Mouse (Mus musculus): ENCODE results near the gene Utp6. TPM values are rescaled to one million over a fixed set of nuclear protein-coding genes. Genes with fewer than 3 reads are reported as not detected.
A peak's percentile ranks its signal among the peaks of the same experiment; 100 is the strongest.

Utp6 gene
- total RNA-seq, 1 experiment, result 79.7 TPM

DNA sequence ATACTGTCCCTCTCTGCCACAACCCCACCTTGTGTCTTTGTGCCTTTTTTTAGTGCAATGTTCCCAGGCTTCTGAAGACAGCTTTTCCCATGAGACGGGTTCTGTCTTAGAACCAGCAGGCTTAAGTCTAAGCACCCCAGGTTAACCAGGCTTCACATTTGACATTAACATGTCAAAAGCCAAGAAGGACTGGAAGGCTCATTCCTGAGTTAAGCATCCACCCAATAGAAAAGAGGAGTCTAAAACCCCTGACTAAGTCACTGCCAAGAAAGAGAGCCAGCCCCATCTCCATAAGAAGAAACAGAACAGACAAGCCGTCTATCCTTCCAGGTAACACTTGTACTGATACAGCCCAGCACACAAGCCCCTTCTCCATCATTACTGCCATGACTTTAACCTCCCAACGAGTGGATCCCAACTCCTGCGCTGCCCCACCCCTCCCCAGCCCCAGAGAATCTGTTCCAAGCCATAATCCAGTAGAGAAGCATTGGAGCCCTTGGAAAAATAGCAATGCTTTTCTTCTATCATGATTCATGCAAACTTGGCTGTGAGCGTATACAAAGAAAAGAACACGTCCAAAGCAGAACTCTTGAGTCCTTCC is 59.2 kb downstream of the Utp6 start:
- H3K4me3 ChIP-seq (ENCODE audit: insufficient read depth in 1 of 2, low read depth in 1 of 2, low read length in 2 of 2, poor library complexity in 1 of 2, severe bottlenecking in 1 of 2), result no peak overlapping the region
- peak; percentile 22 for DNase-seq (ENCODE audit: low read depth, low spot score)
- H3K27ac ChIP-seq (ENCODE audit: insufficient read depth, low read depth, low read length, poor library complexity, severe bottlenecking), result no peak overlapping the region
- H3K9ac ChIP-seq (ENCODE audit: insufficient read depth, low read depth, low read length, poor library complexity, severe bottlenecking), result no peak overlapping the region
- H3K4me1 ChIP-seq (ENCODE audit: control insufficient read depth in 2 of 2, insufficient read depth in 2 of 2, low read length in 2 of 2, poor library complexity in 1 of 2), result peaks cover 0 to 6% of the 10 kb centered on the region in 2 experiments; a peak in 3 of 4 replicates
- no peaks in the 10 kb centered on the region for H3K9me3 ChIP-seq (ENCODE audit: control insufficient read depth, insufficient read depth, low read depth, low read length)
- H3K36me3 ChIP-seq (ENCODE audit: control insufficient read depth, insufficient read depth, low read length, poor library complexity, severe bottlenecking), result no peaks in the 10 kb centered on the region
- TF ChIP-seq ZC3H11A (IDR thresholded peaks at IDR 0.05; ENCODE audit: borderline replicate concordance, low read depth, low read length) (no peak), MAFK (IDR thresholded peaks at IDR 0.05; ENCODE audit: insufficient read depth, low read depth, low read length) (no peak), HCFC1 (IDR thresholded peaks at IDR 0.05; ENCODE audit: borderline replicate concordance, insufficient read depth, low read length) (no peak), ZNF384 (IDR thresholded peaks at IDR 0.05; ENCODE audit: low read depth, low read length) (no peak)
- in situ Hi-C loops (cut with MboI; ENCODE audit: low sequenced_read_pairs in 2 of 2, unreplicated experiment in 2 of 2), result loop anchor here (25.0 kb wide), 2 partner anchors 191 to 316 kb away; partner anchors contain the start of gene Rab11fip4 (in 1 of the 2)

GRCm38 (mm10) chr11:79901146-79901545 is 61.0 kb downstream of the Utp6 start:
- H3K9ac ChIP-seq (ENCODE audit: insufficient read depth, low read depth, low read length, poor library complexity, severe bottlenecking), result no peak overlapping the region
- in situ Hi-C loops (cut with MboI; ENCODE audit: low sequenced_read_pairs in 2 of 2, unreplicated experiment in 2 of 2), result loop anchor here (25.0 kb wide), 2 partner anchors 189 to 314 kb away; partner anchors contain the start of gene Rab11fip4 (in 1 of the 2)
- H3K4me1 ChIP-seq (ENCODE audit: control insufficient read depth in 2 of 2, insufficient read depth in 2 of 2, low read length in 2 of 2, poor library complexity in 1 of 2), result peaks cover 0 to 6% of the 10 kb centered on the region in 2 experiments; a peak in 3 of 4 replicates
- no peak overlapping the region for H3K27ac ChIP-seq (ENCODE audit: insufficient read depth, low read depth, low read length, poor library complexity, severe bottlenecking)
- no peaks in the 10 kb centered on the region for H3K36me3 ChIP-seq (ENCODE audit: control insufficient read depth, insufficient read depth, low read length, poor library complexity, severe bottlenecking)
- TF ChIP-seq ZNF384 (IDR thresholded peaks at IDR 0.05; ENCODE audit: low read depth, low read length) (no peak), CHD2 (IDR thresholded peaks at IDR 0.05; ENCODE audit: low read depth, low read length) (no peak), MAFK (IDR thresholded peaks at IDR 0.05; ENCODE audit: insufficient read depth, low read depth, low read length) (no peak), HCFC1 (IDR thresholded peaks at IDR 0.05; ENCODE audit: borderline replicate concordance, insufficient read depth, low read length) (no peak), ZC3H11A (IDR thresholded peaks at IDR 0.05; ENCODE audit: borderline replicate concordance, low read depth, low read length) (no peak)
- H3K9me3 ChIP-seq (ENCODE audit: control insufficient read depth, insufficient read depth, low read depth, low read length), result no peaks in the 10 kb centered on the region
- no peak for DNase-seq (ENCODE audit: low read depth, low spot score)
- H3K4me3 ChIP-seq (ENCODE audit: insufficient read depth in 1 of 2, low read depth in 1 of 2, low read length in 2 of 2, poor library complexity in 1 of 2, severe bottlenecking in 1 of 2), result no peak overlapping the region

- Histone ChIP-seq H3K9me3 (ENCODE audit: control insufficient read depth, insufficient read depth, low read depth, low read length) (no peaks in the 10 kb centered on the region), H3K4me3 (ENCODE audit: insufficient read depth in 1 of 2, low read depth in 1 of 2, low read length in 2 of 2, poor library complexity in 1 of 2, severe bottlenecking in 1 of 2) (no peak overlapping the region), H3K36me3 (ENCODE audit: control insufficient read depth, insufficient read depth, low read length, poor library complexity, severe bottlenecking) (no peaks in the 10 kb centered on the region), H3K9ac (ENCODE audit: insufficient read depth, low read depth, low read length, poor library complexity, severe bottlenecking) (no peak overlapping the region), H3K4me1 (ENCODE audit: control insufficient read depth in 2 of 2, insufficient read depth in 2 of 2, low read length in 2 of 2, poor library complexity in 1 of 2) (no peaks in the 10 kb centered on the region), H3K27ac (ENCODE audit: insufficient read depth, low read depth, low read length, poor library complexity, severe bottlenecking) (no peak overlapping the region)
- no peak for DNase-seq (ENCODE audit: low read depth, low spot score)
- no peak for TF ChIP-seq ZC3H11A (IDR thresholded peaks at IDR 0.05; ENCODE audit: borderline replicate concordance, low read depth, low read length)
- TF ChIP-seq ZNF384 (IDR thresholded peaks at IDR 0.05; ENCODE audit: low read depth, low read length), result no peak
- no peak for TF ChIP-seq HCFC1 (IDR thresholded peaks at IDR 0.05; ENCODE audit: borderline replicate concordance, insufficient read depth, low read length)
- TF ChIP-seq CHD2 (IDR thresholded peaks at IDR 0.05; ENCODE audit: low read depth, low read length), result no peak
- no peak for TF ChIP-seq MAFK (IDR thresholded peaks at IDR 0.05; ENCODE audit: insufficient read depth, low read depth, low read length)
- in situ Hi-C loops (cut with MboI; ENCODE audit: low sequenced_read_pairs in 2 of 2, unreplicated experiment in 2 of 2), result no loop called here
Observed at GRCm38 (mm10) chr11:79892259-79892658, 69.9 kb downstream of the Utp6 start.

- TF ChIP-seq MAFK (IDR thresholded peaks at IDR 0.05; ENCODE audit: insufficient read depth, low read depth, low read length), result peak; percentile 89
- no peak for TF ChIP-seq ZNF384 (IDR thresholded peaks at IDR 0.05; ENCODE audit: low read depth, low read length)
- Histone ChIP-seq H3K36me3 (ENCODE audit: control insufficient read depth, insufficient read depth, low read length, poor library complexity, severe bottlenecking) (no peaks in the 10 kb centered on the region), H3K9ac (ENCODE audit: insufficient read depth, low read depth, low read length, poor library complexity, severe bottlenecking) (no peak overlapping the region), H3K27ac (ENCODE audit: insufficient read depth, low read depth, low read length, poor library complexity, severe bottlenecking) (no peak overlapping the region), H3K9me3 (ENCODE audit: control insufficient read depth, insufficient read depth, low read depth, low read length) (no peaks in the 10 kb centered on the region), H3K4me1 (ENCODE audit: control insufficient read depth in 2 of 2, insufficient read depth in 2 of 2, low read length in 2 of 2, poor library complexity in 1 of 2) (no peaks in the 10 kb centered on the region), H3K4me3 (ENCODE audit: insufficient read depth in 1 of 2, low read depth in 1 of 2, low read length in 2 of 2, poor library complexity in 1 of 2, severe bottlenecking in 1 of 2) (no peak overlapping the region)
- in situ Hi-C loops (cut with MboI; ENCODE audit: low sequenced_read_pairs in 2 of 2, unreplicated experiment in 2 of 2), result no loop called here
- DNase-seq (ENCODE audit: low read depth, low spot score), result no peak
Observed at GRCm38 (mm10) chr11:79890822-79891221, 71.4 kb downstream of the Utp6 start.

- no peak overlapping the region for H3K27ac ChIP-seq (ENCODE audit: insufficient read depth, low read depth, low read length, poor library complexity, severe bottlenecking)
Observed at GRCm38 (mm10) chr11:79886961-79887360, 75.2 kb downstream of the Utp6 start.

More at GRCm38 (mm10) chr11:79886961-79887360, 75.2 kb downstream of the Utp6 start:
- Histone ChIP-seq H3K4me3 (ENCODE audit: insufficient read depth in 1 of 2, low read depth in 1 of 2, low read length in 2 of 2, poor library complexity in 1 of 2, severe bottlenecking in 1 of 2) (no peak overlapping the region), H3K36me3 (ENCODE audit: control insufficient read depth, insufficient read depth, low read length, poor library complexity, severe bottlenecking) (no peaks in the 10 kb centered on the region), H3K9ac (ENCODE audit: insufficient read depth, low read depth, low read length, poor library complexity, severe bottlenecking) (no peak overlapping the region), H3K4me1 (ENCODE audit: control insufficient read depth in 2 of 2, insufficient read depth in 2 of 2, low read length in 2 of 2, poor library complexity in 1 of 2) (no peaks in the 10 kb centered on the region), H3K9me3 (ENCODE audit: control insufficient read depth, insufficient read depth, low read depth, low read length) (no peaks in the 10 kb centered on the region)
- no peak for TF ChIP-seq MAFK (IDR thresholded peaks at IDR 0.05; ENCODE audit: insufficient read depth, low read depth, low read length)
- TF ChIP-seq HCFC1 (IDR thresholded peaks at IDR 0.05; ENCODE audit: borderline replicate concordance, insufficient read depth, low read length), result no peak
- no peak for TF ChIP-seq ZNF384 (IDR thresholded peaks at IDR 0.05; ENCODE audit: low read depth, low read length)
- TF ChIP-seq CHD2 (IDR thresholded peaks at IDR 0.05; ENCODE audit: low read depth, low read length), result no peak
- no peak for TF ChIP-seq ZC3H11A (IDR thresholded peaks at IDR 0.05; ENCODE audit: borderline replicate concordance, low read depth, low read length)
- in situ Hi-C loops (cut with MboI; ENCODE audit: low sequenced_read_pairs in 2 of 2, unreplicated experiment in 2 of 2), result no loop called here
- DNase-seq (ENCODE audit: low read depth, low spot score), result no peak
